Mouse (Mus musculus) kidney, adult 2 months (tissue): ENCODE data around the gene Smg1.

Experiments
- CTCF ChIP-seq: fragments of 200-500 bp; conservative IDR thresholded peaks from 2 replicates; pipeline ENCODE4 v1.5.1; 2011; ENCODE audit warnings: low read depth, mild to moderate bottlenecking, control low read depth, low read length, moderate library complexity, mixed read lengths; ENCODE audit not compliant: insufficient read depth, insufficient read length
- POLR2A ChIP-seq: fragments of 200-500 bp; IDR thresholded peaks from one replicate; pipeline ENCODE4 v1.6.1; 2011; ENCODE audit warnings: low read depth, low read length, control low read depth

DNA sequence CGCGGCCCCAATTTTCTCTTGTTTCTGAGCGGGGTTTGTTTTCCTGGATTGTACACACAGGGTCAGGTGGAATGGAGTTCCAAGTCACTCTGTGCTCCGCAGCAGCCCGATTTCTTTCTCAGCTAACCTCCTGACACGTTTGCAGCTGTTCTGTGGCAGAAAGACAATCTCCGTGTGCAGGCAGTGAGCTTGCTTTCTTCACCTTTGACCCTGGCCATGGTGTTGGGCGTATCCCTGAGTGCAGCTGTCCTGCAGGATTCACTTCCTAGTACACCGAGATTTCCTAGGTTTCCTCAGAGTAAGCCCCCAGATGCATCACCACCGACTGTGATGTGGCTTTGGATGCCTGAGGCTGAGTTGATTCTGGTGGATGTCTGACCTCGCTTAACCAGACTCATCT is 108.3 kb downstream of the Smg1 start:
- TF ChIP-seq CTCF (no peak), POLR2A (no peak)
